Mouse (Mus musculus): Measurements from ENCODE around the gene Adh6a.

- TF ChIP-seq POLR2A (IDR thresholded peaks at IDR 0.05; ENCODE audit: insufficient read length, low read depth) = no peak
- no peak for TF ChIP-seq SRF (IDR thresholded peaks at IDR 0.05; ENCODE audit: control insufficient read depth, insufficient read length, low read depth)
- TF ChIP-seq USF1 (IDR thresholded peaks at IDR 0.05; ENCODE audit: low read depth) = no peak
- TF ChIP-seq E2F4 (IDR thresholded peaks at IDR 0.05; ENCODE audit: insufficient read depth) = no peak
- TF ChIP-seq TCF12 (IDR thresholded peaks at IDR 0.05; ENCODE audit: insufficient read depth, poor library complexity, severe bottlenecking) = no peak
- no peak for TF ChIP-seq MAX (IDR thresholded peaks at IDR 0.05; ENCODE audit: low read depth)
- TF ChIP-seq MYOG (IDR thresholded peaks at IDR 0.05; ENCODE audit: control insufficient read depth in 1 of 3, insufficient read depth in 1 of 3, insufficient read length in 2 of 3, low read depth in 2 of 3) = no peak
- no peak for TF ChIP-seq CEBPB (IDR thresholded peaks at IDR 0.05; ENCODE audit: insufficient read depth, poor library complexity, severe bottlenecking)
- no peak for TF ChIP-seq MYOD1 (IDR thresholded peaks at IDR 0.05; ENCODE audit: control insufficient read depth in 1 of 3, insufficient read length in 2 of 3, low read depth in 2 of 3)
- TF ChIP-seq TCF3 (IDR thresholded peaks at IDR 0.05; ENCODE audit: insufficient read length, low read depth) = no peak
Measured at GRCm38 (mm10) chr3:138283831-138284230, 29.3 kb upstream of the Adh6a start.
